Mouse (Mus musculus): ENCODE data around the gene Ripk3. TPM values are rescaled to one million over a fixed set of nuclear protein-coding genes. Genes with fewer than 3 reads are reported as not detected.
A peak's percentile ranks its signal among the peaks of the same experiment; 100 is the strongest.

Ripk3 gene
- polyA plus RNA-seq, 1 experiment from 2014 or later = 29.3 TPM

DNA sequence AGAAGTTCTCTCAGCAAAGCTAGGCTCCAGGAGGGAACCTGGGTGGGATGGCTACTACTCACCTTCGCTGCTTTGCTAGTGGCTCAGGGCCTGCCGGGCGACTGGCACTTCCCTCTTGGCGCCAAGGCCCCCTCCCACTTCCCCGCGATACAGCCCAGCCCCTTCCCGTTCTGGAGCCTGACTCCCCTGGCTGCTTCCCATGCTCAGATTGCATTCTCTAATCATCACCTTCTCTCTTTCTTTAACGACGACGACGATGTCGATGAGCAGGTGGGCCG, 4.8 kb downstream of the Ripk3 start, which contains the start of gene Adcy4:
TSS of gene Adcy4 (minus strand) at position 138 of the 278 bp plus-strand sequence.
- Histone ChIP-seq H3K27me3 (ENCODE audit: low read depth, poor library complexity, severe bottlenecking) (peaks cover 83% of the 10 kb centered on the region), H3K9me3 (replicated peaks) (no peaks in the 10 kb centered on the region), H3K4me1 (peaks cover 59% of the 10 kb centered on the region), H3K4me3 (peak within 1 kb of the TSS; percentile 58), H3K36me3 (0 out of 2 replicates have a peak, but pooled peaks cover 4% of the 10 kb centered on the region), H3K27ac (peak within 1 kb of the TSS; percentile 84)
- 4% methylated on average over 13 of the region's 13 CpGs for WGBS
- DNase-seq (ENCODE audit: low spot score) = peak; percentile 53

DNA sequence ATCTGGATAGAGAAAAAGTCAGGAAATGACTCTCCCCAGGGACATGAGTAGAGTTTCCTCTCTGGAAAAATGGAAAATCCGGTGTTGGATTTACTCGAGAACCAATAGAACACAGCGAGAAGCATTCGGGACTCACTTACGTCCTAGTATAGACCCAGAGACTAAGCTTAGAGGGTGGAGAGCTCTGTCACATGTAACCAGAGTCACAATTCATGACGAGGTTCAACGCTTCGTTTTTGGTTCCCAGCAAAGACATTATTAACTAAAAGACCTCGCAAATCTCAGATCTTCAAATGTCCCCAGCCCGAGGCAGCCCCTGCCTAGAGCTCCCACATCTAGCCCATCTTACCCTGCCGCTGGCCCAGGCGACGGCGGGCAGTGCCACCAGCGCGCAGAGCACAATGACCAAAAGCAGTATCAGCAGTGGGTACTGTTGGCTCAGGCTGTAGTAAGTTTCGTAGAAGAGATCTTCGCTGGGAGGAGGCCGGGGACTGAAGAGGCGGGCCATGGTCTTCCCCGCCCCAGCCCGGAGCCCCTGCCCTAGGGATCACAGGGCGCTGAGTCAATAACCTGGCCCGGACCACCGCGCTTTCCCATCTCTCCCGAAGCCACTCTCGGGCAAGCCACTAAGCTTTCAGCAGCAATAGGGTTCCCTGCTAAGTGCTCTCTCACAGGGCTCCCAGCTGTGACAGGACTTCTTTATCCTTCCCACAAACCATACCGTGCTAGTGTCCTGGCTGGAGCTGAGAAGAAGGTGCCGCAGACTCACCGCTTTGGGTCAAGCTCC, 5.3 kb downstream of the Ripk3 start:
- H3K4me1 ChIP-seq = peaks cover 54% of the 10 kb centered on the region
- no peaks in the 10 kb centered on the region for H3K9me3 ChIP-seq (replicated peaks)
- peak; percentile 67 for DNase-seq (ENCODE audit: low spot score)
- H3K27me3 ChIP-seq (ENCODE audit: low read depth, poor library complexity, severe bottlenecking) = peaks cover 78% of the 10 kb centered on the region
- WGBS = 1% methylated on average over 31 of the region's 31 CpGs
- peak overlapping the region; percentile 58 for H3K4me3 ChIP-seq
- H3K27ac ChIP-seq = peak overlapping the region; percentile 84
- H3K36me3 ChIP-seq = 0 out of 2 replicates have a peak, but pooled peaks cover 8% of the 10 kb centered on the region

DNA sequence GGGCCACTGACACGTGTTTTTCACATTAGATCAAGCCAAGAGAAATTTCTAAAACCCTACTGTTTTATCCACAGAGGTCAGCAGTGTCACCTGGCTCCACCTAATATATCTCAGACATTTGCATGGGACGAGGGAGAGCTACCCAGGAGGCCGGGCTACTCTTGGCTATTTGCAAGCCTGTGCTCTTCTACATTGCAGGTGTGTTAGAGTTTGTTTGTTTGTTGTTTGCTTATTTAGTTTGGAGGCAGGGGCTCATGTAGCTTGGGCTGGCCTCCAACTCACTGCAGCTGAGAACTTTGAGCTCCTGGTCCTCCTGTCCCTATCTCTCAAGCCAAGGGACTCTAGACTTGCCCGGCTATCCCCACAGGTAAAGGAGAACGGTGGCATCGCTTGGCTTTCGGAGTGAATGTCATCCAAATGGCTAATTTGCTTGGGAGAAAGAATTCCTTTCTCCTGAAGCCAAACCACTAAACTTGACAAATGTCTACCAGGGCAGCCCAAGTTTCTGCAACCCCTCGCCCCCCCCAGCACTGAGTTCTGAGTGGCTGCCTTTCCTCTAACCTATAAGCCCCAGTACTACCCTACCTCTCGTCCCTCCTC, 6.2 kb downstream of the Ripk3 start:
- DNase-seq (ENCODE audit: low spot score) = no peak
- H3K36me3 ChIP-seq = 0 out of 2 replicates have a peak, but pooled peaks cover 14% of the 10 kb centered on the region
- H3K4me3 ChIP-seq = peak overlapping the region; percentile 58
- peaks cover 69% of the 10 kb centered on the region for H3K27me3 ChIP-seq (ENCODE audit: low read depth, poor library complexity, severe bottlenecking)
- H3K9me3 ChIP-seq (replicated peaks) = no peaks in the 10 kb centered on the region
- peaks cover 49% of the 10 kb centered on the region for H3K4me1 ChIP-seq
- WGBS = 51% methylated on average over 9 of the region's 9 CpGs
- H3K27ac ChIP-seq = peak overlapping the region; percentile 84

DNA sequence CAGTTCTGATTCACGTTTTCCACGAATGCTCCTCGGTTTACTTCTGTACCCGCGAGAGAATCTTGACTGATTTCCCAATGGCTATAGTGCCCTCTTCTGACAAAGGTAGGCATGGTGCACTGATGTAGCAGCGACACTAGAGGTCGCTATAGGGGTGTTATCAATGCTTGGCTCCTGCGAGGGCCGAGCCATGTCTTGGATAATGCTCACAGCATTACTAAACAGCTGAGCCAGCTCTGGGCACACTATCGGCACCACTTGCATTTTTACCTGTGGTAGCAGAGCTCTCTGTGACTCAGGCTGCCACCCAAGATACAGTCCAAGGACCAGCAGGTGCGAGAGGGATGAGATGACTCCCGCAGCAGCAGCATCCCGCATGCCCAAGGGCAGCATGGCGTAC, 7.4 kb downstream of the Ripk3 start:
- Histone ChIP-seq H3K27me3 (ENCODE audit: low read depth, poor library complexity, severe bottlenecking) (peaks cover 58% of the 10 kb centered on the region), H3K4me3 (peak overlapping the region; percentile 36), H3K4me1 (peaks cover 52% of the 10 kb centered on the region), H3K36me3 (0 out of 2 replicates have a peak, but pooled peaks cover 15% of the 10 kb centered on the region), H3K27ac (peak overlapping the region; percentile 27; the same call in 1 of the 2 replicates), H3K9me3 (replicated peaks) (no peaks in the 10 kb centered on the region)
- WGBS = 16% methylated on average over 14 of the region's 14 CpGs
- peak; percentile 74 for DNase-seq (ENCODE audit: low spot score)

DNA sequence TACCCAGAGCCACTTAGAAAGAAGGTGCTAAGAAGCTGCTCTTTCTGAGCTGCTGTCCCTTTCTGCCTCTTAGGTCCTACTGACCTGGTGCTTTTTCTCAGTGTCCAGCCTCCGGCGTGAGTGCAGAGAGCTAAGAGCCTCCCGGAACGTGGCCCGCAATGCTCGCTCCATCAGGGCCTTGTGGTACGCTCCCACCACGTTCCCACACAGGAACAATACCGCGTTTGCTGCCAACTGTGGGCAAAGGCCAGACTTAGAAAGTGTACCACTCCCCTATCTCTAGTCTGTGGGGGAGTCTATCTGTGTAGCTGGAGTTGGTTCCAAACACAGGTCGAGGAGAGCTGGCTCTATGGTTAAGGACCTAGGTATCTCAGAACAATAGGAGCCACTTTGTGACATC, 7.9 kb downstream of the Ripk3 start:
- Histone ChIP-seq H3K36me3 (0 out of 2 replicates have a peak, but pooled peaks cover 15% of the 10 kb centered on the region), H3K27ac (no peak overlapping the region), H3K4me1 (peaks cover 52% of the 10 kb centered on the region), H3K4me3 (no peak overlapping the region), H3K27me3 (ENCODE audit: low read depth, poor library complexity, severe bottlenecking) (peaks cover 52% of the 10 kb centered on the region), H3K9me3 (replicated peaks) (no peaks in the 10 kb centered on the region)
- no peak for DNase-seq (ENCODE audit: low spot score)
- 80% methylated on average over 11 of the region's 11 CpGs for whole genome bisulfite sequencing

DNA sequence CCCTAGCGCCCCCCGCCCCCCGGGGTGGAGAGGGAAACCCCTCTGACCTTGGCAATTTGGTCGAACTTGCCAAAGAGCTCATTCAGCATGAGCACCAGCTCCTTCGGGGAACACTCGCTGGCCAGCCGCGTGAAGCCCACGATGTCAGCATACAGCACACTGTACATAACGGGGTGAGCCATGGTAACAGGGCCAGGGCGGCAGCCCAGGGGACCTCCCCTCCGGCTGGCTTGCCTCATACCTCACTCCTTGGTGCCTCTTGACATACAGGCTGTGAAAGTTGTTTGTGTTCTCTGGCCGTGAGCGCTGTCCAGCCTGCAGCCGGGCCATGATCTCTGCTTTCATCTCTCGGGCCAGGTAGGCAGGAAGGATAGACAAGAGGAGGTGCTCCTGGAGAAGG, 9.0 kb downstream of the Ripk3 start:
- WGBS = 59% methylated on average over 16 of the region's 16 CpGs
- peaks cover 49% of the 10 kb centered on the region for H3K27me3 ChIP-seq (ENCODE audit: low read depth, poor library complexity, severe bottlenecking)
- peaks cover 46% of the 10 kb centered on the region for H3K4me1 ChIP-seq
- no peak for DNase-seq (ENCODE audit: low spot score)
- H3K4me3 ChIP-seq = no peak overlapping the region
- 0 out of 2 replicates have a peak, but pooled peaks cover 15% of the 10 kb centered on the region for H3K36me3 ChIP-seq
- H3K9me3 ChIP-seq (replicated peaks) = no peaks in the 10 kb centered on the region
- H3K27ac ChIP-seq = no peak overlapping the region

DNA sequence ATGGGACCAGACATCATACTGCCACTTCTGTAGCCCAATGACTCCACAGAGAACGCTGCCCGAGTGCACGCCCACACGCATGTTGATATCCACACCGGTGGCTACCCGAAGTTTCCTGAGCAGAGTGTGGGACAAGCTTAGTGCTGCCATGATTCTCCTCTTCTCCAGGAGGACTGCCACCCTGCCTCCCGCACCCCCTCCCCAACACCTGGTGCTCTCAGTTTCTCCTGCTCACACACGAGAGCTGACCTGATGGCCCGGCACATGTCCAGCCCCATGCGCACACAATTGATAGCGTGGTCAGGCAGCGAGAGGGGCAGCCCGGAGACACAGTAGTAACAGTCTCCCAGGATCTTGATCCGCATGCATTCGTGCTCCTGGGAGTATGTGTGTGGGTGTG, 10.0 kb downstream of the Ripk3 start:
- no peak overlapping the region for H3K4me3 ChIP-seq
- peaks cover 36% of the 10 kb centered on the region for H3K4me1 ChIP-seq
- H3K9me3 ChIP-seq (replicated peaks) = no peaks in the 10 kb centered on the region
- no peak for DNase-seq (ENCODE audit: low spot score)
- H3K27me3 ChIP-seq (ENCODE audit: low read depth, poor library complexity, severe bottlenecking) = peaks cover 44% of the 10 kb centered on the region
- 92% methylated on average over 15 of the region's 15 CpGs for WGBS
- H3K27ac ChIP-seq = no peak overlapping the region
- H3K36me3 ChIP-seq = 0 out of 2 replicates have a peak, but pooled peaks cover 15% of the 10 kb centered on the region

DNA sequence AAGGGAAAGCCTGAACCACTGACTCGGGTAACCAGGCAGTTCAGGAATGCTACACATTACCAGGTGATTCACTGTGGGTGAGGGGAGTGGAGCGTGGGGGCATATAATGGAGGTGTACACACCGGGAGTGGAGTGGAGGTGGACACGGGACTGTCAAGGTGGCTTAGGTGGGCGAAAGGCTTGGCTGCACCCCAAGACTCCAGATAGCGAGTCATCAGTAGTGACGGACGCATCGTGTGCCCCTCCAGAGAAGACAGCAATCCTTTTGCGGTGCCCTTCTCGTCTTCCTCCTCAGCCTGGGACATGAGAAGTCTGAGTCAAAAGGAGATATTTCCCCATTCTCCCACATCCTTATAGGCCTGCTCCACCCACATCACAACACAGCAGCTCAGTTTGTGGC, 10.9 kb downstream of the Ripk3 start:
- 91% methylated on average over 11 of the region's 11 CpGs for WGBS
- no peaks in the 10 kb centered on the region for H3K9me3 ChIP-seq (replicated peaks)
- H3K4me3 ChIP-seq = no peak overlapping the region
- H3K4me1 ChIP-seq = peaks cover 27% of the 10 kb centered on the region
- H3K27ac ChIP-seq = no peak overlapping the region
- H3K27me3 ChIP-seq (ENCODE audit: low read depth, poor library complexity, severe bottlenecking) = peaks cover 44% of the 10 kb centered on the region
- no peak for DNase-seq (ENCODE audit: low spot score)
- 0 out of 2 replicates have a peak, but pooled peaks cover 15% of the 10 kb centered on the region for H3K36me3 ChIP-seq

DNA sequence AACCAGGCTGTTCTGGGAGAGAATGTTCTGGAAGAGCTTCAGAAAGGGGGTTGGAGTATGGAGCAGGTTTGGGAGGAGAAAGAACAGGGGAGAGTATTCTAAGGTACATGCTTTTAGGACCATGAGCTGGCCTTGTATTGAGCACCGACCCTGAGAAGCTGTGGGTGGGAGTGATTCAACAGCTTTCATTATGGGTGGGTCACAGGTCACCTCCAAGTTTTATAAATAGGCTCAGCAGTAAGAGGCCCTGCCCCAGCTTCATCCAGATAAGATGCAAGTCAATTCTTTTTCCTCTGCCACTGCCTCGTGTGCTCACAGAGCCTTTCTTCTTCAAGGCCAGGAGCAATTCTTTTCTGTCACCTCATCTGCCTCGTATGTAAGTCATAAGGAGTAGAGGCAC, 11.5 kb downstream of the Ripk3 start:
- peaks cover 37% of the 10 kb centered on the region for H3K27me3 ChIP-seq (ENCODE audit: low read depth, poor library complexity, severe bottlenecking)
- no peak for DNase-seq (ENCODE audit: low spot score)
- no peak overlapping the region for H3K4me3 ChIP-seq
- no peak overlapping the region for H3K27ac ChIP-seq
- 0 out of 2 replicates have a peak, but pooled peaks cover 15% of the 10 kb centered on the region for H3K36me3 ChIP-seq
- H3K9me3 ChIP-seq (replicated peaks) = no peaks in the 10 kb centered on the region
- peaks cover 21% of the 10 kb centered on the region for H3K4me1 ChIP-seq
- WGBS = 56% methylated on average over 3 of the region's 3 CpGs

DNA sequence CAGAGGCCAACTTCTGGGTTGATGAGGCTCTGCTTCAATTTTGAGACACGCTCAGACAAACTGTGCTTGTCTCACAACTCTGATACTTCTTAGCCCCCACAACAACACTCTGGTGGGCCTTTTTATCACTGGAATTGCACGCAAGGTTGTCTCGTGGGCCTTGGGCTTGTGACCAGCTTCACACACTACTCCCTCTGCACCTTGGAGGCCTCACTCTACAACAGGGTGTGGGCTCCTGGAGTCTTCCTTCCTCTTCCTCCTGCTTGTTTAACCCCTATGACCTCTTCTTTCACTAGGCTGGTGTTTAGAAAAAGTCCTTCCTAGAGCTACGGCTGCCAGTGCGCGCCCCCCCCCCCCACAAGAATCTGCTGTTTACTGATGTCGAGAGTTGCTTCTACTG, 12.0 kb downstream of the Ripk3 start:
- H3K27me3 ChIP-seq (ENCODE audit: low read depth, poor library complexity, severe bottlenecking) = peaks cover 33% of the 10 kb centered on the region; the same call in 1 of the 2 replicates
- H3K36me3 ChIP-seq = 0 out of 2 replicates have a peak, but pooled peaks cover 15% of the 10 kb centered on the region
- H3K27ac ChIP-seq = no peak overlapping the region
- no peak for DNase-seq (ENCODE audit: low spot score)
- H3K9me3 ChIP-seq (replicated peaks) = no peaks in the 10 kb centered on the region
- no peak overlapping the region for H3K4me3 ChIP-seq
- 72% methylated on average over 7 of the region's 7 CpGs for WGBS
- H3K4me1 ChIP-seq = peaks cover 16% of the 10 kb centered on the region

DNA sequence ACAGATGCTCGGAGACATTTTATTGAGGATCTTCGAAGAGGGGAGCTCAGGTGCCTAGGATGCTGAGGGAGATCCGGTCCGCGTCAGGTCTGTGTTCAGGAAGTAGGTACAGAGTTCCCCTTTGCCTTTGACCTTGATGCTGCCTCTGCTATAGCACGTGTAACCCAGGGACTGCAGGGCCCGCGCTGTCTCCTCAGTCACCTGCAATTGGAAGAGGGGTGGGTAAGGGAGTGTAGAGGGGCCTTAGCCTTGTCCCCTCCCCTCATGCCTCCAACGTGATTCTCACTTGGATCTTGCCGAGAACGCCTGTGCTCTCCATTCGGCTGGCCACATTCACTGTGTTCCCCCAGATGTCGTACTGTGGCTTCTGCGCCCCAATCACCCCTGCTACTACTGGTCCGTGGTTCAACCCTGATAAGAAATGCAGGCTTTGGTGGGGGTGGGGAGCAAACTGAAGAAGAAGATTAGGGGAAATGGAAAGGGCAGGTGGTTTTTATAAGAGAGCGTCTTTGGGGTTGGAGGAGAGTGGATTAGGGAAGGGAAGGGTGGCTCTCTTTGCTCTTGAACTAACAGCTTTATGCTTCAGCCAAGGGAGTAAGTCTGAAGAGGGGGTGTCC, 19.5 kb downstream of the Ripk3 start:
- H3K27me3 ChIP-seq (ENCODE audit: low read depth, poor library complexity, severe bottlenecking) = peaks cover 71% of the 10 kb centered on the region
- H3K4me1 ChIP-seq = peaks cover 13% of the 10 kb centered on the region
- H3K9me3 ChIP-seq (replicated peaks) = no peaks in the 10 kb centered on the region
- peaks cover 7% of the 10 kb centered on the region; the same call in 1 of the 2 replicates for H3K36me3 ChIP-seq
- no peak for DNase-seq (ENCODE audit: low spot score)
- 74% methylated on average over 16 of the region's 16 CpGs for WGBS
- no peak overlapping the region for H3K27ac ChIP-seq
- H3K4me3 ChIP-seq = no peak overlapping the region

DNA sequence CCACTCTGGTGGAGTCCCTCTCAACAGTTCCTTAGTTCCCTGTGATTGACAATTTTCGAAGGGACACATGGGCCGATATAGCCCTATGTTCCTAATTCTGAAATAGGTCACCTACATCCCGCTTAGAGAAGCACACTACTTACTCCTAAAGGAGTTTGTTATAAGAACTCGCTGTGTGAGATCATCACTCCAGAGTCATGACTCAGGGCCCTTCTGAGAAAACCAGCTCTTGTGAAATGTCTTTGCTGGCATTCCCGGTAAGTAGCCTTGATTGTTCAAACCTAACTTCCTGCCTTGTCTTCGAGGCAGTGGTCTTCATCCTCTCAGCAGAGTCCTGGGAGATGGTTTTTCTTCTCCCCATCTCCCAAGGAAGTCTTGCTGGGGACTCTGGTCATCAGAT, 20.1 kb downstream of the Ripk3 start:
- peak overlapping the region; percentile 53; the same call in 1 of the 2 replicates for H3K4me3 ChIP-seq
- peaks cover 74% of the 10 kb centered on the region for H3K27me3 ChIP-seq (ENCODE audit: low read depth, poor library complexity, severe bottlenecking)
- H3K27ac ChIP-seq = no peak overlapping the region
- H3K4me1 ChIP-seq = peaks cover 13% of the 10 kb centered on the region
- peaks cover 7% of the 10 kb centered on the region; the same call in 1 of the 2 replicates for H3K36me3 ChIP-seq
- no peak for DNase-seq (ENCODE audit: low spot score)
- H3K9me3 ChIP-seq (replicated peaks) = no peaks in the 10 kb centered on the region
- 86% methylated on average over 6 of the region's 6 CpGs for WGBS

Data from limb, embryonic 10.5 days (tissue).